Mouse (Mus musculus) lung, postnatal 0 days (tissue): ENCODE results near the gene Hnrnpa3. TPM values are rescaled to one million over a fixed set of nuclear protein-coding genes. Genes with fewer than 3 reads are reported as not detected.
"Not testable (repeated sequence)": the region's sequence is repeated elsewhere in the genome, so short reads cannot be mapped to it uniquely, and the experiment has no call there.

Experiments used
- ATAC-seq: fragments of 200-750 bp; cut with Nextera tagmentation; 2 replicates; pipeline ENCODE4 v1.8.0; 2017; ENCODE audit warnings: moderate library complexity
- DNase-seq: peaks from one replicate; pipeline ENCODE4 v3.0.0-alpha.2; 2016; ENCODE audit warnings: low spot score
- H3K27ac ChIP-seq: fragments of 300-500 bp; sonication (generic); 2 replicates; pipeline ENCODE4 v1.5.1; 2014; ENCODE audit warnings: antibody characterized with exemption, mild to moderate bottlenecking, low read length, mixed read lengths
- H3K27me3 ChIP-seq: fragments of 300-500 bp; sonication (generic); replicated peaks from 2 replicates; pipeline ENCODE4 v1.6.1; 2014; ENCODE audit warnings: low read length, mixed read lengths; ENCODE audit not compliant: insufficient read depth
- H3K36me3 ChIP-seq: fragments of 300-500 bp; sonication (generic); 2 replicates; pipeline ENCODE4 v1.6.1; 2014; ENCODE audit warnings: low read length, mixed read lengths; ENCODE audit not compliant: insufficient read depth
- H3K4me1 ChIP-seq: fragments of 300-500 bp; sonication (generic); 2 replicates; pipeline ENCODE4 v1.6.1; 2014; ENCODE audit warnings: antibody characterized with exemption, low read depth, low read length, mixed read lengths; ENCODE audit not compliant: insufficient read depth
- H3K4me2 ChIP-seq: fragments of 300-500 bp; sonication (generic); replicated peaks from 2 replicates; pipeline ENCODE4 v1.6.1; 2014; ENCODE audit warnings: low read depth, mild to moderate bottlenecking, low read length, moderate library complexity, mixed read lengths
- H3K4me3 ChIP-seq: fragments of 300-500 bp; sonication (generic); 2 replicates; pipeline ENCODE4 v1.5.1; 2014; ENCODE audit warnings: low read depth, low read length
- H3K9ac ChIP-seq: fragments of 300-500 bp; sonication (generic); replicated peaks from 2 replicates; pipeline ENCODE4 v1.6.1; 2014; ENCODE audit warnings: low read depth, mild to moderate bottlenecking
- H3K9me3 ChIP-seq: fragments of 300-500 bp; sonication (generic); 2 replicates; pipeline ENCODE4 v1.6.1; 2016; ENCODE audit warnings: low read length, mixed read lengths
- CTCF ChIP-seq: IDR thresholded peaks from 2 replicates; pipeline ENCODE4 v1.5.1; 2016; ENCODE audit warnings: antibody characterized with exemption, mild to moderate bottlenecking
- EP300 ChIP-seq: IDR thresholded peaks from 2 replicates; pipeline ENCODE4 v1.6.1; 2016; ENCODE audit warnings: antibody characterized with exemption, mild to moderate bottlenecking, control low read depth
- WGBS: fragments of 180-500 bp; shearing (Covaris S2); extraction: QIAGEN DNeasy Blood & Tissue Kit; methylation state at CpG from one replicate; pipeline ENCODE4 v1.1.7; 2014; 5-methylcytosine and 5-hydroxymethylcytosine counted together
- polyA plus RNA-seq: library from polyadenylated mRNA; unstranded; fragments of >200 nt; fragmentation: Nextera tagmentation; extraction: Ambion mirVana; gene quantifications from 2 replicates; pipeline ENCODE4 v1.2.1, GENCODE M21; 2015

Gene Hnrnpa3
- polyA plus RNA-seq, result 114 and 129 TPM in 2 replicates

- H3K27me3 ChIP-seq, result no peaks in the 10 kb centered on the region
- WGBS, result 4% methylated on average over 60 of the region's 102 CpGs
- ATAC-seq, result peak; percentile 95
- H3K9ac ChIP-seq, result peak within 1 kb of the TSS; percentile 97
- no peaks in the 10 kb centered on the region for H3K9me3 ChIP-seq
- peaks cover 9% of the 10 kb centered on the region; the same call in 1 of the 2 replicates for H3K4me1 ChIP-seq
- H3K36me3 ChIP-seq, result peaks cover 13% of the 10 kb centered on the region
- H3K4me3 ChIP-seq, result peak within 1 kb of the TSS; percentile 97
- peak; percentile 99 for DNase-seq
- TF ChIP-seq CTCF (peak; percentile 29), EP300 (peak; percentile 67)
- H3K27ac ChIP-seq, result peak within 1 kb of the TSS; percentile 99
- H3K4me2 ChIP-seq, result peak within 1 kb of the TSS; percentile 68
Measured at GRCm38 (mm10) chr2:75658727-75659628, at the start of gene Hnrnpa3. Gene Hnrnpa3 (plus strand): TSS chr2:75659261.

GRCm38 (mm10) chr2:75609971-75610370 lies 49.1 kb upstream of the Hnrnpa3 start:
- H3K9me3 ChIP-seq, result no peaks in the 10 kb centered on the region
- DNase-seq (no peak), ATAC-seq (peak; percentile 1; the same call in 1 of the 2 replicates)
- H3K4me1 ChIP-seq, result peaks cover 16% of the 10 kb centered on the region; the same call in 1 of the 2 replicates
- TF ChIP-seq EP300, result no peak
- TF ChIP-seq CTCF, result no peak
- H3K4me3 ChIP-seq, result no peak overlapping the region
- H3K9ac ChIP-seq, result no peak overlapping the region
- H3K27ac ChIP-seq, result peak overlapping the region; percentile 39
- no peaks in the 10 kb centered on the region for H3K27me3 ChIP-seq
- H3K4me2 ChIP-seq, result peak overlapping the region; percentile 48
- H3K36me3 ChIP-seq, result no peaks in the 10 kb centered on the region
- 65% methylated on average over 15 of the region's 15 CpGs for WGBS

- TF ChIP-seq CTCF, result peak; percentile 49
- H3K36me3 ChIP-seq, H3K9ac ChIP-seq, H3K4me2 ChIP-seq, ATAC-seq, H3K27me3 ChIP-seq, DNase-seq, H3K9me3 ChIP-seq, H3K4me3 ChIP-seq: not testable (repeated sequence)
- Histone ChIP-seq H3K27ac (0 out of 2 replicates have a peak overlapping the region, but pooled peaks have one; percentile 39), H3K4me1 (peaks cover 16% of the 10 kb centered on the region; the same call in 1 of the 2 replicates)
- WGBS, result 80% methylated on average over 7 of the region's 7 CpGs
Measured at GRCm38 (mm10) chr2:75610602-75611001, 48.5 kb upstream of the Hnrnpa3 start.

- no peak overlapping the region for H3K27ac ChIP-seq
- H3K36me3 ChIP-seq, result no peaks in the 10 kb centered on the region
- H3K4me2 ChIP-seq, result no peak overlapping the region
- no peak for ATAC-seq
- H3K27me3 ChIP-seq, result no peaks in the 10 kb centered on the region
- peaks cover 16% of the 10 kb centered on the region; the same call in 1 of the 2 replicates for H3K4me1 ChIP-seq
- 80% methylated on average over 15 of the region's 15 CpGs for WGBS
- DNase-seq, result no peak
- H3K9ac ChIP-seq, result no peak overlapping the region
- H3K4me3 ChIP-seq, result no peak overlapping the region
- no peaks in the 10 kb centered on the region for H3K9me3 ChIP-seq
- no peak for TF ChIP-seq EP300
- TF ChIP-seq CTCF, result no peak
Measured at GRCm38 (mm10) chr2:75611041-75611805, 47.8 kb upstream of the Hnrnpa3 start.

GRCm38 (mm10) chr2:75612006-75612405 lies 47.1 kb upstream of the Hnrnpa3 start:
- H3K36me3 ChIP-seq, result no peaks in the 10 kb centered on the region
- no peaks in the 10 kb centered on the region for H3K9me3 ChIP-seq
- TF ChIP-seq EP300 (no peak), CTCF (no peak)
- DNase-seq, result no peak
- H3K9ac ChIP-seq, result no peak overlapping the region
- WGBS, result 84% methylated on average over 2 of the region's 2 CpGs
- no peak for ATAC-seq
- H3K27me3 ChIP-seq, result no peaks in the 10 kb centered on the region
- peaks cover 16% of the 10 kb centered on the region; the same call in 1 of the 2 replicates for H3K4me1 ChIP-seq
- no peak overlapping the region for H3K4me2 ChIP-seq
- no peak overlapping the region for H3K27ac ChIP-seq
- H3K4me3 ChIP-seq, result no peak overlapping the region
